Mouse (Mus musculus) myocyte (in vitro differentiated cells): ENCODE results near the gene Arhgap8.

Experiments used
- E2F4 ChIP-seq: IDR thresholded peaks from one replicate; pipeline ENCODE4 v1.6.1; 2011; ENCODE audit warnings: mild to moderate bottlenecking, control low read depth, moderate library complexity; ENCODE audit not compliant: insufficient read depth
- MAX ChIP-seq: IDR thresholded peaks from one replicate; pipeline ENCODE4 v1.6.1; 2011; ENCODE audit warnings: low read depth, mild to moderate bottlenecking, control low read depth
- MYOD1 ChIP-seq, 3 experiments: IDR thresholded peaks; one replicate each; pipeline ENCODE4 v1.6.1; 2011; ENCODE audit warnings: control low read depth in 2 of 3, low read depth in 2 of 3, mild to moderate bottlenecking in 2 of 3, moderate library complexity in 1 of 3; ENCODE audit not compliant: insufficient read length in 2 of 3, control insufficient read depth in 1 of 3
- MYOG ChIP-seq, 3 experiments: IDR thresholded peaks; one replicate each; pipeline ENCODE4 v1.6.1; 2011; ENCODE audit warnings: control low read depth in 2 of 3, low read depth in 2 of 3, mild to moderate bottlenecking in 2 of 3; ENCODE audit not compliant: insufficient read length in 2 of 3, control insufficient read depth in 1 of 3, insufficient read depth in 1 of 3
- POLR2A ChIP-seq: IDR thresholded peaks from one replicate; pipeline ENCODE4 v1.6.1; 2011; ENCODE audit warnings: low read depth, mild to moderate bottlenecking, control low read depth, moderate library complexity; ENCODE audit not compliant: insufficient read length
- POLR2AphosphoS2 ChIP-seq: IDR thresholded peaks from one replicate; pipeline ENCODE4 v1.6.1; 2011; ENCODE audit warnings: low read depth, control low read depth; ENCODE audit not compliant: insufficient read length
- REST ChIP-seq: IDR thresholded peaks from one replicate; pipeline ENCODE4 v1.6.1; 2011; ENCODE audit warnings: mild to moderate bottlenecking, control low read depth, moderate library complexity; ENCODE audit not compliant: insufficient read depth, insufficient read length
- SRF ChIP-seq: IDR thresholded peaks from one replicate; pipeline ENCODE4 v1.6.1; 2011; ENCODE audit warnings: low read depth; ENCODE audit not compliant: control insufficient read depth, insufficient read length
- TCF12 ChIP-seq: IDR thresholded peaks from one replicate; pipeline ENCODE4 v1.6.1; 2011; ENCODE audit warnings: mild to moderate bottlenecking, control low read depth; ENCODE audit not compliant: poor library complexity, insufficient read depth, severe bottlenecking
- TCF3 ChIP-seq: IDR thresholded peaks from one replicate; pipeline ENCODE4 v1.6.1; 2011; ENCODE audit warnings: low read depth, control low read depth; ENCODE audit not compliant: insufficient read length
- USF1 ChIP-seq: IDR thresholded peaks from one replicate; pipeline ENCODE4 v1.6.1; 2011; ENCODE audit warnings: low read depth, mild to moderate bottlenecking, control low read depth, moderate library complexity

- TF ChIP-seq POLR2A (no peak), POLR2AphosphoS2 (no peak), TCF3 (no peak), MAX (no peak), REST (no peak), SRF (no peak), E2F4 (no peak), MYOG (IDR thresholded peaks at IDR 0.05; ENCODE audit: control insufficient read depth in 1 of 3, insufficient read depth in 1 of 3, insufficient read length in 2 of 3, low read depth in 2 of 3) (no peak), TCF12 (no peak), MYOD1 (IDR thresholded peaks at IDR 0.05; ENCODE audit: control insufficient read depth in 1 of 3, insufficient read length in 2 of 3, low read depth in 2 of 3) (no peak), USF1 (no peak)
Observed at GRCm38 (mm10) chr15:84700147-84700794, 19.6 kb upstream of the Arhgap8 start.
